Mouse (Mus musculus) limb, embryonic 13.5 days (tissue): ENCODE results near the gene Adrm1. TPM values are rescaled to one million over a fixed set of nuclear protein-coding genes. Genes with fewer than 3 reads are reported as not detected.

ENCODE experiments used
- ATAC-seq: fragments of 200-750 bp; cut with Nextera tagmentation; 2 replicates; pipeline ENCODE4 v1.8.0; 2017; ENCODE audit warnings: low read depth, moderate number of reproducible peaks, moderate TSS enrichment; ENCODE audit not compliant: low FRiP score
- H3K27ac ChIP-seq: fragments of 300-500 bp; sonication (generic); 2 replicates; pipeline ENCODE4 v1.5.1; 2015; ENCODE audit warnings: inconsistent platforms, mild to moderate bottlenecking, moderate library complexity
- H3K27me3 ChIP-seq: fragments of 300-500 bp; sonication (generic); 2 replicates; pipeline ENCODE4 v1.6.1; 2015; ENCODE audit warnings: mild to moderate bottlenecking, inconsistent platforms
- H3K36me3 ChIP-seq: fragments of 300-500 bp; sonication (generic); 2 replicates; pipeline ENCODE4 v1.6.1; 2015; ENCODE audit warnings: inconsistent platforms, mild to moderate bottlenecking, moderate library complexity
- H3K4me1 ChIP-seq: fragments of 300-500 bp; sonication (generic); 2 replicates; pipeline ENCODE4 v1.6.1; 2015; ENCODE audit warnings: inconsistent platforms
- H3K4me2 ChIP-seq: fragments of 300-500 bp; sonication (generic); replicated peaks from 2 replicates; pipeline ENCODE4 v1.6.1; 2015; ENCODE audit warnings: inconsistent platforms, mild to moderate bottlenecking, moderate library complexity
- H3K4me3 ChIP-seq: fragments of 300-500 bp; sonication (generic); 2 replicates; pipeline ENCODE4 v1.5.1; 2015; ENCODE audit warnings: moderate library complexity, mild to moderate bottlenecking, inconsistent platforms
- H3K9ac ChIP-seq: fragments of 300-500 bp; sonication (generic); 2 replicates; pipeline ENCODE4 v1.6.1; 2015; ENCODE audit warnings: mild to moderate bottlenecking, inconsistent platforms
- H3K9me3 ChIP-seq: fragments of 300-500 bp; sonication (generic); 2 replicates; pipeline ENCODE4 v1.6.1; 2016; ENCODE audit warnings: inconsistent platforms
- WGBS: fragments of 180-500 bp; shearing (Covaris S2); methylation state at CpG from one replicate; pipeline ENCODE4 v1.1.7; 2015; 5-methylcytosine and 5-hydroxymethylcytosine counted together
- polyA plus RNA-seq: library from polyadenylated mRNA; unstranded; fragments of >200 nt; fragmentation: Nextera tagmentation; extraction: Ambion mirVana; gene quantifications from 2 replicates; pipeline ENCODE4 v1.2.1, GENCODE M21; 2015

The Adrm1 gene
- polyA plus RNA-seq, 1 experiment from 2014 or later, result 196 TPM

GRCm38 (mm10) chr2:180208976-180209375, 37.7 kb downstream of the Adrm1 start:
- H3K4me3 ChIP-seq, result no peak overlapping the region
- no peaks in the 10 kb centered on the region for H3K27me3 ChIP-seq
- no peak overlapping the region for H3K27ac ChIP-seq
- H3K36me3 ChIP-seq, result peaks cover 4% of the 10 kb centered on the region; the same call in 1 of the 2 replicates
- WGBS, result 77% methylated on average over 1 of the region's 1 CpGs
- ATAC-seq, result no peak
- H3K4me2 ChIP-seq, result no peak overlapping the region
- no peaks in the 10 kb centered on the region for H3K4me1 ChIP-seq
- H3K9ac ChIP-seq, result no peak overlapping the region
- no peaks in the 10 kb centered on the region for H3K9me3 ChIP-seq

GRCm38 (mm10) chr2:180212255-180212654, 41.0 kb downstream of the Adrm1 start:
- no peaks in the 10 kb centered on the region for H3K27me3 ChIP-seq
- ATAC-seq, result no peak
- H3K36me3 ChIP-seq, result no peaks in the 10 kb centered on the region
- peaks cover 10% of the 10 kb centered on the region; the same call in 1 of the 2 replicates for H3K4me1 ChIP-seq
- no peak overlapping the region for H3K4me3 ChIP-seq
- H3K9ac ChIP-seq, result no peak overlapping the region
- no peaks in the 10 kb centered on the region for H3K9me3 ChIP-seq
- H3K4me2 ChIP-seq, result no peak overlapping the region
- 92% methylated on average over 3 of the region's 3 CpGs for WGBS
- no peak overlapping the region for H3K27ac ChIP-seq

GRCm38 (mm10) chr2:180214352-180214978, 43.2 kb downstream of the Adrm1 start:
- Histone ChIP-seq H3K9ac (no peak overlapping the region), H3K27me3 (no peaks in the 10 kb centered on the region), H3K4me2 (no peak overlapping the region), H3K36me3 (no peaks in the 10 kb centered on the region), H3K9me3 (no peaks in the 10 kb centered on the region), H3K27ac (no peak overlapping the region), H3K4me1 (peaks cover 10% of the 10 kb centered on the region; the same call in 1 of the 2 replicates), H3K4me3 (no peak overlapping the region)
- 83% methylated on average over 4 of the region's 4 CpGs for WGBS
- ATAC-seq, result no peak

- Histone ChIP-seq H3K4me2 (no peak overlapping the region), H3K27me3 (no peaks in the 10 kb centered on the region), H3K27ac (no peak overlapping the region), H3K9ac (no peak overlapping the region), H3K9me3 (no peaks in the 10 kb centered on the region), H3K4me1 (peaks cover 13% of the 10 kb centered on the region; the same call in 1 of the 2 replicates), H3K36me3 (no peaks in the 10 kb centered on the region), H3K4me3 (no peak overlapping the region)
- WGBS, result 67% methylated on average over 8 of the region's 8 CpGs
- ATAC-seq, result no peak
Measured at GRCm38 (mm10) chr2:180215011-180215461, 43.8 kb downstream of the Adrm1 start.

- Histone ChIP-seq H3K4me3 (no peak overlapping the region), H3K4me1 (peaks cover 17% of the 10 kb centered on the region; the same call in 1 of the 2 replicates), H3K27me3 (no peaks in the 10 kb centered on the region), H3K4me2 (no peak overlapping the region), H3K9ac (no peak overlapping the region), H3K36me3 (no peaks in the 10 kb centered on the region), H3K27ac (no peak overlapping the region), H3K9me3 (no peaks in the 10 kb centered on the region)
- ATAC-seq, result no peak
- WGBS, result 70% methylated on average over 6 of the region's 6 CpGs
Measured at GRCm38 (mm10) chr2:180215951-180216350, 44.7 kb downstream of the Adrm1 start.

- no peak for ATAC-seq
- Histone ChIP-seq H3K36me3 (no peaks in the 10 kb centered on the region), H3K27ac (no peak overlapping the region), H3K4me2 (no peak overlapping the region), H3K9ac (no peak overlapping the region), H3K4me1 (peaks cover 19% of the 10 kb centered on the region), H3K4me3 (no peak overlapping the region), H3K27me3 (no peaks in the 10 kb centered on the region), H3K9me3 (no peaks in the 10 kb centered on the region)
- 55% methylated on average over 5 of the region's 5 CpGs for WGBS
Measured at GRCm38 (mm10) chr2:180216921-180217320, 45.6 kb downstream of the Adrm1 start.

GRCm38 (mm10) chr2:180217587-180217986, 46.3 kb downstream of the Adrm1 start:
- no peaks in the 10 kb centered on the region for H3K9me3 ChIP-seq
- peaks cover under 1% of the 10 kb centered on the region; the same call in 1 of the 2 replicates for H3K27me3 ChIP-seq
- H3K9ac ChIP-seq, result no peak overlapping the region
- H3K4me3 ChIP-seq, result no peak overlapping the region
- no peak for ATAC-seq
- H3K36me3 ChIP-seq, result no peaks in the 10 kb centered on the region
- H3K4me1 ChIP-seq, result peaks cover 26% of the 10 kb centered on the region
- no peak overlapping the region for H3K4me2 ChIP-seq
- H3K27ac ChIP-seq, result no peak overlapping the region
- 83% methylated on average over 8 of the region's 8 CpGs for WGBS

- no peak overlapping the region for H3K27ac ChIP-seq
Measured at GRCm38 (mm10) chr2:180218241-180218640, 47.0 kb downstream of the Adrm1 start.

GRCm38 (mm10) chr2:180218677-180219076, 47.4 kb downstream of the Adrm1 start:
- Histone ChIP-seq H3K9ac (no peak overlapping the region), H3K4me2 (no peak overlapping the region), H3K9me3 (no peaks in the 10 kb centered on the region), H3K4me1 (peaks cover 31% of the 10 kb centered on the region), H3K27ac (peak overlapping the region; percentile 33; the same call in 1 of the 2 replicates), H3K27me3 (peaks cover 12% of the 10 kb centered on the region), H3K4me3 (no peak overlapping the region), H3K36me3 (no peaks in the 10 kb centered on the region)
- no peak for ATAC-seq
- WGBS, result 39% methylated on average over 5 of the region's 5 CpGs

More at GRCm38 (mm10) chr2:180218241-180218640, 47.0 kb downstream of the Adrm1 start:
- no peaks in the 10 kb centered on the region for H3K36me3 ChIP-seq
- H3K9me3 ChIP-seq, result no peaks in the 10 kb centered on the region
- H3K27me3 ChIP-seq, result peaks cover 8% of the 10 kb centered on the region
- H3K4me2 ChIP-seq, result no peak overlapping the region
- no peak for ATAC-seq
- H3K9ac ChIP-seq, result no peak overlapping the region
- peaks cover 31% of the 10 kb centered on the region for H3K4me1 ChIP-seq
- WGBS, result 82% methylated on average over 3 of the region's 3 CpGs
- H3K4me3 ChIP-seq, result no peak overlapping the region

- Histone ChIP-seq H3K9me3 (no peaks in the 10 kb centered on the region), H3K9ac (no peak overlapping the region), H3K4me3 (no peak overlapping the region), H3K36me3 (no peaks in the 10 kb centered on the region), H3K4me2 (no peak overlapping the region), H3K27me3 (peaks cover 19% of the 10 kb centered on the region), H3K27ac (peak overlapping the region; percentile 33; the same call in 1 of the 2 replicates), H3K4me1 (peaks cover 34% of the 10 kb centered on the region)
- 81% methylated on average over 15 of the region's 15 CpGs for WGBS
- no peak for ATAC-seq
Measured at GRCm38 (mm10) chr2:180219145-180219943, 48.1 kb downstream of the Adrm1 start.

- no peak overlapping the region for H3K27ac ChIP-seq
- 0 out of 2 replicates have a peak overlapping the region, but pooled peaks have one; percentile 5 for H3K4me2 ChIP-seq
- no peaks in the 10 kb centered on the region for H3K9me3 ChIP-seq
- WGBS, result 70% methylated on average over 9 of the region's 9 CpGs
- H3K4me3 ChIP-seq, result no peak overlapping the region
- no peak for ATAC-seq
- peaks cover 38% of the 10 kb centered on the region for H3K4me1 ChIP-seq
- H3K27me3 ChIP-seq, result peaks cover 27% of the 10 kb centered on the region
- H3K36me3 ChIP-seq, result no peaks in the 10 kb centered on the region
- H3K9ac ChIP-seq, result peak overlapping the region; percentile 13; the same call in 1 of the 2 replicates
Measured at GRCm38 (mm10) chr2:180220165-180220564, 48.9 kb downstream of the Adrm1 start.

- Histone ChIP-seq H3K4me3 (no peak overlapping the region), H3K27ac (no peak overlapping the region), H3K4me1 (peaks cover 39% of the 10 kb centered on the region), H3K9ac (no peak overlapping the region), H3K27me3 (peaks cover 36% of the 10 kb centered on the region), H3K4me2 (no peak overlapping the region), H3K36me3 (no peaks in the 10 kb centered on the region), H3K9me3 (no peaks in the 10 kb centered on the region)
- ATAC-seq, result no peak
- WGBS, result 94% methylated on average over 9 of the region's 9 CpGs
Measured at GRCm38 (mm10) chr2:180221051-180221450, 49.8 kb downstream of the Adrm1 start.
